Mouse (Mus musculus) hindbrain, embryonic 15.5 days (tissue): ENCODE results near the gene Snd1. TPM values are rescaled to one million over a fixed set of nuclear protein-coding genes. Genes with fewer than 3 reads are reported as not detected.

Source experiments
- ATAC-seq: fragments of 200-750 bp; cut with Nextera tagmentation; 2 replicates; pipeline ENCODE4 v1.8.0; 2017; ENCODE audit warnings: low read depth, moderate number of reproducible peaks, moderate TSS enrichment; ENCODE audit not compliant: low FRiP score
- H3K27ac ChIP-seq: fragments of 300-500 bp; sonication (generic); replicated peaks from 2 replicates; pipeline ENCODE4 v1.5.1; 2015; ENCODE audit warnings: mild to moderate bottlenecking, inconsistent platforms
- H3K27me3 ChIP-seq: fragments of 300-500 bp; sonication (generic); 2 replicates; pipeline ENCODE4 v1.6.1; 2015; ENCODE audit warnings: control low read depth, inconsistent platforms
- H3K36me3 ChIP-seq: fragments of 300-500 bp; sonication (generic); 2 replicates; pipeline ENCODE4 v1.6.1; 2015; ENCODE audit warnings: control low read depth, inconsistent platforms
- H3K4me1 ChIP-seq: fragments of 300-500 bp; sonication (generic); replicated peaks from 2 replicates; pipeline ENCODE4 v1.6.1; 2015; ENCODE audit warnings: control low read depth, inconsistent platforms
- H3K4me2 ChIP-seq: fragments of 300-500 bp; sonication (generic); 2 replicates; pipeline ENCODE4 v1.6.1; 2015; ENCODE audit warnings: moderate library complexity, mild to moderate bottlenecking, inconsistent platforms
- H3K4me3 ChIP-seq: fragments of 300-500 bp; sonication (generic); 2 replicates; pipeline ENCODE4 v1.5.1; 2015; ENCODE audit warnings: mild to moderate bottlenecking, inconsistent platforms
- H3K9ac ChIP-seq: fragments of 300-500 bp; sonication (generic); 2 replicates; pipeline ENCODE4 v1.6.1; 2015; ENCODE audit warnings: inconsistent platforms
- H3K9me3 ChIP-seq: fragments of 300-500 bp; sonication (generic); 2 replicates; pipeline ENCODE4 v1.6.1; 2016; ENCODE audit warnings: control low read depth, inconsistent platforms
- WGBS: fragments of 180-500 bp; shearing (Covaris S2); methylation state at CpG from one replicate; pipeline ENCODE4 v1.1.7; 2015; 5-methylcytosine and 5-hydroxymethylcytosine counted together
- polyA plus RNA-seq: library from polyadenylated mRNA; unstranded; fragments of >200 nt; fragmentation: Nextera tagmentation; extraction: Ambion mirVana; gene quantifications from 2 replicates; pipeline ENCODE4 v1.2.1, GENCODE M21; 2015

Snd1 gene
- polyA plus RNA-seq, 1 experiment from 2014 or later, result 76.4 TPM

DNA sequence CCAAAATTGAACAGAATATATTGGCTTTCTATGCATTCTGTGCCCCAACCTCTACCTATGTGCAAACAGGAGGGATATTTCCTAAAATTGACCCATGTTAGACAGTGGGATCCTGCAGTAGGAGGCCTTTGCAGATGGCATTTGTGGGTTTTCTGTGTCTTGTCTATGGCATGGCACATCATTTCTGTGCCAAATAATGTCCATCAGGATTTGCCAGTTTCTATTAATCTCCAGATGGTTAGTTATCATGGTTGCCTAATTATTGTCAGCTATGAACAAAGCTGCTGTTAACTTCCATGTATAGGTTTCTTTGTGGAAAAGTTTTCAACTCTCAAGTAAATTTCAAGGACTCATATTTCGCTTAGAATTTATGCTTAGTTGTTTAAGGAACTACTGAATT is 192.6 kb downstream of the Snd1 start:
- WGBS, result 98% methylated on average over 1 of the region's 1 CpGs

DNA sequence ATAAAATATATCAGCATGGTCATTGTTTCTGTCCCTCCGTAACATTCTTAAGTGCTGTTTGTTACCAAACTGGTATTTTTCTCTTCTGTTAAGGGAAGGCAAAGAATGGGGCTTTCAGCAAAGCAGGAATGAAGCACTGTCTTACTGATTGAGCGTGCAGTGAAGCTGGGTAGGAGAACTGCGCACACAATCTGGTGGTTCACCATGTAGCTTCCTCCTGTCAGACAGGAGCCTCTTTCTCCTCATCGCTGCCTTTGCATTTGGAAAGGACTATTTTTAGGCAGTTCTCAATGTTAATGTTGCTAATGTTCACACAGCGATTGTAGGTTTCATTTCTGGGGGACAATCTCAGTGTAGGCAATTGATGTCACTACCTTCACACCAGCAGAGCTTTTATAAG is 194.3 kb downstream of the Snd1 start:
- H3K4me3 ChIP-seq, result no peak overlapping the region
- no peak overlapping the region for H3K27ac ChIP-seq
- H3K36me3 ChIP-seq, result no peaks in the 10 kb centered on the region
- H3K4me1 ChIP-seq, result 0 out of 2 replicates have a peak, but pooled peaks cover 5% of the 10 kb centered on the region
- no peaks in the 10 kb centered on the region for H3K9me3 ChIP-seq
- H3K4me2 ChIP-seq, result no peak overlapping the region
- 86% methylated on average over 5 of the region's 5 CpGs for WGBS
- H3K9ac ChIP-seq, result no peak overlapping the region
- H3K27me3 ChIP-seq, result no peaks in the 10 kb centered on the region
- no peak for ATAC-seq

More for the DNA sequence above, 192.6 kb downstream of the Snd1 start:
- Histone ChIP-seq H3K27me3 (no peaks in the 10 kb centered on the region), H3K9me3 (no peaks in the 10 kb centered on the region), H3K36me3 (no peaks in the 10 kb centered on the region), H3K4me1 (0 out of 2 replicates have a peak, but pooled peaks cover 5% of the 10 kb centered on the region), H3K4me2 (no peak overlapping the region), H3K9ac (no peak overlapping the region), H3K4me3 (no peak overlapping the region), H3K27ac (no peak overlapping the region)
- no peak for ATAC-seq

DNA sequence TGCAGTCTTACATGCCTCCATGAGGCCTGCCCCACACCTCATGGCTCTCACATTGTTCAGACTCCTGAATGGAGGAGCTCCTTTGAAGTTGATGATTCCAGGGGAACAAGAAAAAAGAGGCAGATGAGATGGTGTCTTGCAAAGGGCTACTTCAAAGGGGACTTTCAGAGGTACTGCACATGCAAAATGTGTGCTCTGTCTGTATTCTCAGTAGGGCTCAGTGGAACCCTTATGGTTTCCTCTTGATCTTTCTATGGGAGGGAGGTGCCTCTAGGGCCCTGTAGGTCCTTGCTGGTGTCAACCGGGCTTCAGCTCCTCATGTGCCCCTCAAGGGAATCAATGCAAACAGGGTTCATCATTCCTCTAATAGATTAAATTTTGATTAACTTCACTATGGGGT is 197.4 kb downstream of the Snd1 start:
- Histone ChIP-seq H3K27me3 (no peaks in the 10 kb centered on the region), H3K4me3 (no peak overlapping the region), H3K4me2 (no peak overlapping the region), H3K4me1 (no peaks in the 10 kb centered on the region), H3K9ac (no peak overlapping the region), H3K27ac (no peak overlapping the region), H3K36me3 (no peaks in the 10 kb centered on the region), H3K9me3 (no peaks in the 10 kb centered on the region)
- 60% methylated on average over 1 of the region's 1 CpGs for WGBS
- no peak for ATAC-seq

DNA sequence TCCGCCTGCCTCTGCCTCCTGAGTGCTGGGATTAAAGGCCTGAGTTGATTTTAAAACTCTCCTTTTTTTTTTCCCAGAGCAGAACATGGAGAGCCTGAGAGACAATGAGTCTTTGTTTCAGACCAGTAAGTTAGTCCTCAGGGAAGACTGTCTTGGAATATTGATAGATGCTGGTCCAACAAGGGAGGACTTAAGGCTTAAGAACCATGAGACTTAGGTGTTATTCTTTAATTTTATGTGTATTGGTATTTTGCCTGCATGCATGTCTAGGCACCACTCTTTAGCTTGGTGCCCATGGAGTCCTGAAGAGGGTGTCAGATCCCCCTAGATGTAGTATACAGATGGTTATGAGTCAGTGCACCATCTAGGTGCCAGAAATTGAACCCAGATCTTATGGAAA is 199.7 kb downstream of the Snd1 start:
- H3K9ac ChIP-seq, result no peak overlapping the region
- H3K36me3 ChIP-seq, result no peaks in the 10 kb centered on the region
- no peaks in the 10 kb centered on the region for H3K4me1 ChIP-seq
- 95% methylated on average over 1 of the region's 1 CpGs for whole genome bisulfite sequencing
- no peak for ATAC-seq
- H3K9me3 ChIP-seq, result no peaks in the 10 kb centered on the region
- no peak overlapping the region for H3K4me3 ChIP-seq
- H3K4me2 ChIP-seq, result no peak overlapping the region
- no peaks in the 10 kb centered on the region for H3K27me3 ChIP-seq
- no peak overlapping the region for H3K27ac ChIP-seq

DNA sequence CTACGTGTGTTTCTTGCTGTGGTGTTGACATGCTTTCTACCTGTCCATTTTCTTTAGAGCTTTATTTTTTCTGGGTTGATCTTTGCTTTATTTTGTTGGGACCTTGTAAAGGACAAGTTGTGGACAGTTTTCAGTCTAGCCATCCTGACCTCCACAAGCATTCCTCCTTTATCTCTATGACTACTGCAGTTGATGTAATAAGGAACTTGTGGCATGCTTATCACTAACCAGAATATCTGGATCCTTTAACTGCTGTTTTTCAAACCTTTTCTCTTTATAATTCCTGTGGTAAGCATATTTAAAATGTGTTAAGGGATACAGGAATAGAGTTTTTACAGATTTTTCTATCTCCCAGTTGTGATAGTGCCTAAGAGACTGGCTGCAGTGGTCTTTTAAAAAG is 204.0 kb downstream of the Snd1 start:
- Histone ChIP-seq H3K27ac (no peak overlapping the region), H3K4me3 (no peak overlapping the region), H3K36me3 (no peaks in the 10 kb centered on the region), H3K27me3 (no peaks in the 10 kb centered on the region), H3K4me2 (no peak overlapping the region), H3K9ac (no peak overlapping the region), H3K9me3 (no peaks in the 10 kb centered on the region), H3K4me1 (no peaks in the 10 kb centered on the region)
- 95% methylated on average over 1 of the region's 1 CpGs for WGBS
- no peak for ATAC-seq

DNA sequence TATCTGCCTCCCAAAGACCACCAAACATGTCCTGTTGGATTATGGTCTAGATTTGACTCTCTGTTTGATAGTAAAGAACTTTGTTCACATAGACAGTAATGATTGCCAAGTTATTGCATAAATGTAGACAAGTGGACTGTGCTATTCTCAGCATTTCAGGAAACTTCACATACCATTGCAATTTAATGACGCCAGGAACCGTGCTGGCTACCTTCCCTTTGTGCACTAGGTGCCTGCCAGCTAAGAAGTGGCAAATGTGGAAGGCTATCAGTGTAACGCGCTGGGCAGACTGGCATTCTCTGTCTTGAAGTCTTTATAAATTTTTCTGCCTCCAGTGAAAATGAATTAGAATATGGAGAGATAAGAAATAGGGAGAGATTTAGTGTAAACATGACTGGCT is 205.6 kb downstream of the Snd1 start:
- Histone ChIP-seq H3K9ac (no peak overlapping the region), H3K4me2 (no peak overlapping the region), H3K36me3 (no peaks in the 10 kb centered on the region), H3K4me3 (no peak overlapping the region), H3K27ac (no peak overlapping the region), H3K27me3 (no peaks in the 10 kb centered on the region), H3K4me1 (no peaks in the 10 kb centered on the region), H3K9me3 (no peaks in the 10 kb centered on the region)
- ATAC-seq, result no peak
- 80% methylated on average over 4 of the region's 4 CpGs for WGBS

DNA sequence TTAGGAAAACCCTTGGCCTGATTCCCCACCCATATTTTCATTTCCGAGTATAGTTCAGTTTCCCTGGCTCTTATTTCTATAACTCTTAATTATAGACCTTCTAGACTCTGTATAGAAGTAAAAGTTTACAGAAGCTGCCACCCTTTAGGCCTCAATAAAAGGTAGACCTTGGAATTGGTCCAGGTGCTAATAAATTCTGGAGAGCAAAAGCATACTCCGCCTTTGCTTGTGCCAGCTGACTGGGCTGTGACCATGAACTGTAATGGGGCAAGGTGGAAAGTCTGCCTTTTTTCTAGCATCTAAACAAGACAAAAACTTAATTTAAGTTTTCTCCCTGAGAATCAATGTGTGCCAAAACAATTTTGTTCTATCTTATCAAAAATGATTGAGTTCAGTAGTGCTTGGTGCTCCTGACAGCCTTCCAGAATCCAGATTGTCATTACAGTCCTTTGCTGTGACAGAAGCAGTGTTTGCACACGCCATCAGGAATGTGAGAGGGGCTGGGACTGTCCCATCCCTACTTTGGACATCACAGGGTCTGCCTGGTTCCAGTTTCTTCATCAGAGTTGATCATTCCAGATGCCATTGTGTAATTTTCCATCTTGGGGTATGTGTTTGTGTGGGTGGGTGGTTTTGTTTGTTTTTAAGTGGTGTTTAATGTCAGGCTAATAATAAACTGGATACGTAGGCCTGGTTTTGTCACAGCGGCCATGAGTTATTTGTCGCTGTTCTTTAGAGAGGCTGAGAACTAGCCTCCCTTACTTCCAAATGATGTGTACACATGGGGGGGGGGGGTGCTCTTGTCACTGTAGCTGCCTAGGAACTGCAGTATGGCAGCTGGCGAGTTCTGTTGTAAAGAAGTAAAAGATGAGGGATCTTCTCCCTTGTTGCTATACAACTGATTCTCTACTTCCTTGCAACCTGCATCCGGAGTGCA is 206.8 kb downstream of the Snd1 start:
- Histone ChIP-seq H3K27me3 (no peaks in the 10 kb centered on the region), H3K36me3 (no peaks in the 10 kb centered on the region), H3K4me3 (no peak overlapping the region), H3K9me3 (no peaks in the 10 kb centered on the region), H3K27ac (no peak overlapping the region), H3K9ac (no peak overlapping the region), H3K4me1 (no peaks in the 10 kb centered on the region), H3K4me2 (no peak overlapping the region)
- 87% methylated on average over 8 of the region's 8 CpGs for WGBS
- ATAC-seq, result no peak

DNA sequence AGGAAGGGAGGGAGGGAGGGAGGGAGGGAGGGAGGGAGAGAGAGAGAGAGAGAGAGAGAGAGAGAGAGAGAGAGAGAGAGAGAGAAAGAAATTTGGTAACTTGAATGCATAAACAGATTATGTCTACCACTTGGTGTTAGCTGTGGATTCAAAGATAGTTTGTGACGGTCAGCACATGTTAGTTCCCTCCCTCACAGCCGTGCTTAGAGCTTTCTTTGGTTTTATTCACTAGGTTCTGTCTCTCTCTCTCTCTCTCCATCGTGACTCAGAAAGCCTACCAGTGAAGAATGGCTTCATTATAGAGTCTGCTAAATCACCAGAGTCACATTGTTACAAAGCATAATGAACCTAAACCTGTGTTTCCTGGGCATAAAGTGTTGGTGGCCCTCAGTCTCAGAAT is 210.1 kb downstream of the Snd1 start:
- no peak overlapping the region for H3K27ac ChIP-seq
- no peaks in the 10 kb centered on the region for H3K4me1 ChIP-seq
- H3K9ac ChIP-seq, result no peak overlapping the region
- WGBS, result 44% methylated on average over 3 of the region's 3 CpGs
- no peak overlapping the region for H3K4me2 ChIP-seq
- H3K36me3 ChIP-seq, result no peaks in the 10 kb centered on the region
- no peak for ATAC-seq
- no peak overlapping the region for H3K4me3 ChIP-seq
- H3K9me3 ChIP-seq, result no peaks in the 10 kb centered on the region
- H3K27me3 ChIP-seq, result no peaks in the 10 kb centered on the region

DNA sequence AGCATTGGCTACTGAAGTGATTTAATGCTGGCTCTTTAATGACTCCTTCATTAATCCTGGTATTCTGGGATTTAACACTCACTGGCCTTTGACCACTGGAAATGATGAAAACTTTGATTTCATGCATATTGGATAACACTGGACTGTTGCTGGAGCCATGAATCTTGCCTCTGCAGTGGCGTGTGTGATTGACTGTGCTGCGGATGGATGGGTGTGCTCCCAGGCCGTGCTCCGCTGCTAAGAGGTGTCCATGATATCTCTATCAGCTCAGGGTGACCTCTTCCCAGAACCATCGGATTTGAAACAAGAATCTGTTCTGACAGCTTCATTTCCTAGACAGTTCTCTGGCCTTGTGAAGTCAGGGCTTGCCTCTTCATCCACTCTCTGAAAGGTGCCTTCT is 210.8 kb downstream of the Snd1 start:
- no peaks in the 10 kb centered on the region for H3K4me1 ChIP-seq
- ATAC-seq, result peak; percentile 30; the same call in 1 of the 2 replicates
- H3K36me3 ChIP-seq, result no peaks in the 10 kb centered on the region
- H3K27ac ChIP-seq, result no peak overlapping the region
- 86% methylated on average over 5 of the region's 5 CpGs for WGBS
- no peak overlapping the region for H3K9ac ChIP-seq
- H3K4me2 ChIP-seq, result no peak overlapping the region
- H3K27me3 ChIP-seq, result no peaks in the 10 kb centered on the region
- H3K4me3 ChIP-seq, result no peak overlapping the region
- H3K9me3 ChIP-seq, result no peaks in the 10 kb centered on the region

DNA sequence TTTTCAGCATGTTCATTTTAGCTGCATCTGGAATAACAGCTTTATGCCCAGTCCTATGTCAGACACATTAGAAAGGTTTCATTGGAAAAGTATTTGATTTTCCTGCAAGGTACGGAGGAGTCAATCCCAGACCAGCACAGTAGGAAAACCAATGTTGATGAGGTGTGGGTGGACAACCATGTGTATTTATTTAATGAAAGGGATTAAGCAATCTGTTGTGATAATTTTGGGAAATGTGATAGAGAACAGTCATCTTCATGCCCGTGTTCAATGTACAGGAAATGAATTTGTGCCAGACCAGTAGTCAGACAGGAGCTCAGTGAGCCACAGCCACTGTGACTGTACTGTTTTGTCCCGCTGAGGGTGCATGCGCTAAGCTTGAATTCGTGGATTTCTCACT is 212.8 kb downstream of the Snd1 start:
- Histone ChIP-seq H3K36me3 (no peaks in the 10 kb centered on the region), H3K4me1 (no peaks in the 10 kb centered on the region), H3K4me2 (no peak overlapping the region), H3K9ac (no peak overlapping the region), H3K9me3 (no peaks in the 10 kb centered on the region), H3K4me3 (no peak overlapping the region), H3K27ac (no peak overlapping the region), H3K27me3 (no peaks in the 10 kb centered on the region)
- no peak for ATAC-seq
- 88% methylated on average over 5 of the region's 5 CpGs for WGBS

DNA sequence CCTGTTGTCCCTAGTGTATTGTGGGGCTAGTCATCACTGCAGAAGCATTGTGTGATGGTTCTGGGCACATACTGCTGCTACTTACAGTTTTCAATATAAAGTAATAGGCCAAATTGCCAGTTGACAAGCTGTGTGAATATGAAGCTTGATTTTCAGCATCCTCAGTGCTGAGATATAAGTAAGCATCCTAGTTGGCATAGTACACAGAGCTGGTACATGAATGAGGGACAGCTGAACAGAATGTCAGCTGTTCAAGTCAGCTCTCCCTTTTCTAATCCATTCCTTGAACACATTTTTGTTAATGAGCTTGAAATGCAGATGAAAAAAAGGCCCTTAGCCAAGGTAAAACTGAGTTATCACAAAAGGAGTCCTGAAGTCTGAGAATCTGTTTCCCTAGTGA is 217.7 kb downstream of the Snd1 start:
- Histone ChIP-seq H3K9me3 (no peaks in the 10 kb centered on the region), H3K4me2 (no peak overlapping the region), H3K27me3 (no peaks in the 10 kb centered on the region), H3K36me3 (no peaks in the 10 kb centered on the region), H3K9ac (no peak overlapping the region), H3K27ac (no peak overlapping the region), H3K4me1 (no peaks in the 10 kb centered on the region; the same call in 1 of the 2 replicates), H3K4me3 (no peak overlapping the region)
- ATAC-seq, result no peak

DNA sequence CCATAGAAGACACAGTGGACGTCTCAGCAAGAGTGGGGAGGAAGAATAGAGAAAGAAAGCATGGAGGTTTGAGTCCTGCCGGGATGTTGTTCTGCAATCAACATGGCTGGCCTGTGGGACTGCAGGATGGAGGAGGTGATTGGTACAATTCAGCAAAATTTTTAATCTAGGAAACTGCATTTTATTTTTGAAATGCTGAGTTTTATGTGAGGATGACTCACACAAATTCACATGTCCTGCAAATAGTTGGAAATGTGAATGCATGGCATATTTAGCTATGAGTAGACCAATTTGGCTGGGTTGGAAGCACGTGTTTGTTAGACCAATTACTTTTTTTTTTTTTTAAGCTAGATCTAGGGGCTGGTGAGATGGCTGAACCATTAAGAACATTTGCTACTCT is 222.3 kb downstream of the Snd1 start:
- ATAC-seq, result no peak
- 89% methylated on average over 3 of the region's 3 CpGs for WGBS

DNA sequence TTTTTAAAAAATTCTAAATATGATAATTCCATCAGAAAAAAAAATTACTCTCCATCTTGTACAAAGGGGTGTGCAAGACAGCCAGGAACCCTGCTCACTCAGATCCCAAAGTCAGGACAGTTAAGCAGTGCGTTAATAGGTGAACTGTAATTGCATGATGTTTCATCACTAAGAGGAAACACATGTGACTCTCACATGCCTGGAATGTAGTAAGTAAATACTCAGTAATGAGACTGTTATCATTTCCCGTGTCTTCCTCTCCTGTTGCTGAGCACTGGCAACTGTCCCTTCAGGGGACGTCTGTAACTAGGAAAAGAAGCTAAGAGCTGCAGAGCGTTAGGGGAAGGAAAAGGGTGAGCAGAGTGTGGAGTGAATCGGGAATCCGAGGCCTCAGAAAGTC is 229.7 kb downstream of the Snd1 start:
- no peak for ATAC-seq
- H3K27ac ChIP-seq, result no peak overlapping the region

More for the DNA sequence above, 222.3 kb downstream of the Snd1 start:
- H3K27me3 ChIP-seq, result no peaks in the 10 kb centered on the region
- no peak overlapping the region for H3K4me2 ChIP-seq
- H3K27ac ChIP-seq, result no peak overlapping the region
- no peak overlapping the region for H3K4me3 ChIP-seq
- no peak overlapping the region for H3K9ac ChIP-seq
- no peaks in the 10 kb centered on the region for H3K36me3 ChIP-seq
- no peaks in the 10 kb centered on the region for H3K9me3 ChIP-seq
- H3K4me1 ChIP-seq, result no peaks in the 10 kb centered on the region; the same call in 1 of the 2 replicates

More for the DNA sequence above, 229.7 kb downstream of the Snd1 start:
- Histone ChIP-seq H3K9ac (no peak overlapping the region), H3K36me3 (no peaks in the 10 kb centered on the region), H3K27me3 (no peaks in the 10 kb centered on the region), H3K4me1 (peaks cover 21% of the 10 kb centered on the region), H3K4me2 (no peak overlapping the region), H3K4me3 (no peak overlapping the region), H3K9me3 (no peaks in the 10 kb centered on the region)
- 51% methylated on average over 6 of the region's 6 CpGs for WGBS
